Mouse (Mus musculus) C2C12 (cell line): ENCODE data around the gene Appbp2. TPM values are rescaled to one million over a fixed set of nuclear protein-coding genes. Genes with fewer than 3 reads are reported as not detected.

Experiments
- H3K27me3 ChIP-seq: one replicate; pipeline ENCODE4 v1.6.1; 2011; ENCODE audit not compliant: control insufficient read depth, insufficient read depth, insufficient read length
- H3K36me3 ChIP-seq: one replicate; pipeline ENCODE4 v1.6.1; 2011; ENCODE audit not compliant: control insufficient read depth, insufficient read depth
- H3K4me3 ChIP-seq: one replicate; pipeline ENCODE4 v1.5.1; 2011; ENCODE audit warnings: mild to moderate bottlenecking, control low read depth; ENCODE audit not compliant: poor library complexity, insufficient read depth, severe bottlenecking
- H3K79me2 ChIP-seq: one replicate; pipeline ENCODE4 v1.6.1; 2011; ENCODE audit not compliant: control insufficient read depth, insufficient read depth
- H3K79me3 ChIP-seq: one replicate; pipeline ENCODE4 v1.6.1; 2011; ENCODE audit warnings: low read depth, control low read depth
- H3ac ChIP-seq: one replicate; pipeline ENCODE3; 2011; ENCODE audit warnings: low read depth; ENCODE audit not compliant: control insufficient read depth, insufficient read length
- CEBPB ChIP-seq: IDR thresholded peaks from one replicate; pipeline ENCODE4 v1.6.1; 2011; ENCODE audit warnings: low read depth, mild to moderate bottlenecking, control low read depth, moderate library complexity
- CTCF ChIP-seq: IDR thresholded peaks from one replicate; pipeline ENCODE4 v1.5.1; 2011; ENCODE audit not compliant: control insufficient read depth, insufficient read depth, insufficient read length
- FOSL1 ChIP-seq: IDR thresholded peaks from one replicate; pipeline ENCODE4 v1.8.0; 2011; ENCODE audit warnings: mild to moderate bottlenecking, low read length; ENCODE audit not compliant: poor library complexity, insufficient read depth, severe bottlenecking
- MAX ChIP-seq: IDR thresholded peaks from one replicate; pipeline ENCODE4 v1.6.1; 2011; ENCODE audit warnings: mild to moderate bottlenecking, control low read depth
- MYOD1 ChIP-seq: IDR thresholded peaks from one replicate; pipeline ENCODE4 v1.6.1; 2011; ENCODE audit warnings: low read depth; ENCODE audit not compliant: control insufficient read depth, insufficient read length
- MYOG ChIP-seq: IDR thresholded peaks from one replicate; pipeline ENCODE4 v1.6.1; 2011; ENCODE audit not compliant: control insufficient read depth, insufficient read length; ENCODE audit errors: extremely low read depth
- USF1 ChIP-seq: IDR thresholded peaks from one replicate; pipeline ENCODE4 v1.6.1; 2011; ENCODE audit warnings: low read depth, mild to moderate bottlenecking, control low read depth, moderate library complexity
- polyA plus RNA-seq: library from polyadenylated mRNA; unstranded; fragments of >200 nt; fragmentation: generic; extraction: Trizol; gene quantifications from one replicate; pipeline ENCODE4 v1.2.1, GENCODE M21; 2012; ENCODE audit warnings: missing spikeins

Gene Appbp2
- polyA plus RNA-seq, 1 experiment, result 8.7 TPM

GRCm38 (mm10) chr11:85240211-85240610 is 5.3 kb upstream of the Appbp2 start:
- Histone ChIP-seq H3K4me3 (no peak overlapping the region), H3ac (no peak overlapping the region), H3K36me3 (no peaks in the 10 kb centered on the region), H3K79me3 (peaks cover 4% of the 10 kb centered on the region), H3K79me2 (peaks cover 8% of the 10 kb centered on the region), H3K27me3 (no peaks in the 10 kb centered on the region)
- TF ChIP-seq MYOG (no peak), USF1 (no peak), MAX (no peak), CTCF (no peak), CEBPB (no peak), FOSL1 (no peak), MYOD1 (no peak)

DNA sequence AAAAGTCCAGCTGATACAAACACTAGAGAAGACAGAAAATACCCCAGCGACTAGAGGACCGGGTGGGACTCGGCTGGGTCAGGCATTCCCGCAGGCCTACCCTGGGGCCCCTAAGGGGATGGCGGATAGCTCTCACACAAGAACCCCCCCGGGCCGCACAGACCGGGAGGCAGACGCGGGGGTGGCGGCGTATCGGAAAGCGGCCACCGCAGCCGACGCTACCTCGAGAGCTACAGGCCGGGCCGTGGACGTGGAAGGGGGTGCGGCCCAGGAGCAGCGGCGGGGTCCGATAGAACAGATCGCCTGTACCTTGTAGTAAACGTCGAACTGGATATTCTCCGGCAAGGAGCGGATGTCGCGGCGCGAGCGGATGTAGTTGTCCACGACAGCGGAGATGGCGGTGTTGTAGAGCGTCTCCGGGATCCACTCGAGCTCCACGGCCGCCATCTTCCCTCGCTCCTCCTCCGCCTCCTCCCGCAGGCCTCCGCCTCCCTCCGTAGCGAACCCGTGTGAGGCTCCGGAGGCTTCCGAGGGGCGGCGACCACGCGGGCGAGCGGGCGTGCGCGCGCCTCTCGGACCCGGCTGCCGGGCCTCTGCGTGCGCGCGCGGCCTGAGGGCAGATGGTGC is 454 bp downstream of the Appbp2 start:
- TF ChIP-seq FOSL1 (no peak), CTCF (no peak), USF1 (no peak), MAX (no peak), MYOD1 (no peak), CEBPB (no peak), MYOG (no peak)
- Histone ChIP-seq H3K79me2 (peaks cover 65% of the 10 kb centered on the region), H3K79me3 (peaks cover 54% of the 10 kb centered on the region), H3ac (peak overlapping the region; percentile 89), H3K27me3 (no peaks in the 10 kb centered on the region), H3K36me3 (peaks cover 33% of the 10 kb centered on the region), H3K4me3 (peak overlapping the region; percentile 97)

- peaks cover 61% of the 10 kb centered on the region for H3K79me3 ChIP-seq
- H3K79me2 ChIP-seq, result peaks cover 73% of the 10 kb centered on the region
- H3K36me3 ChIP-seq, result peaks cover 33% of the 10 kb centered on the region
- H3K27me3 ChIP-seq, result no peaks in the 10 kb centered on the region
- TF ChIP-seq MAX (no peak), CEBPB (no peak), FOSL1 (no peak), MYOG (no peak), CTCF (no peak), USF1 (no peak), MYOD1 (no peak)
- peak overlapping the region; percentile 97 for H3K4me3 ChIP-seq
- peak overlapping the region; percentile 48 for H3ac ChIP-seq
Measured at GRCm38 (mm10) chr11:85233676-85234210, 1.2 kb downstream of the Appbp2 start.

DNA sequence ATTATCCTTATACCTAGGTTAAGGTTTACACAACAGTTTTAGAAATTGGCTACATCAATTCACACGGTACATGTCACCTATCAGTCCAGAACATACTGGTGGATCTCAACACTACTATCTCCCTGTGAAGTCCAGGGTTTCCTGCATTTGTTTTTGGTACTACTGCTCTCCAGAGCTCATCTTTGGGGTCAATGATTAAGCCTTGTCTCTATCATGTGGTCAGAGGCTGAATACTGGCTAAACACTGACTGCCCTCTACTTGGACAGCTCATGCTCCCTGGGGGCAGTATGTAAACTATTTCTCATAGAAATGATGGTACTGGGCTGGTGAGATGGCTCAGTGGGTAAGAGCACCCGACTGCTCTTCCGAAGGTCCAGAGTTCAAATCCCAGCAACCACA is 11.7 kb downstream of the Appbp2 start:
- TF ChIP-seq MYOD1 (no peak), CTCF (no peak), USF1 (no peak), MYOG (no peak), MAX (no peak), CEBPB (no peak)
- Histone ChIP-seq H3K4me3 (no peak overlapping the region), H3K79me2 (peaks cover 100% of the 10 kb centered on the region), H3K79me3 (peaks cover 94% of the 10 kb centered on the region), H3K27me3 (no peaks in the 10 kb centered on the region), H3ac (no peak overlapping the region), H3K36me3 (peaks cover 21% of the 10 kb centered on the region)

DNA sequence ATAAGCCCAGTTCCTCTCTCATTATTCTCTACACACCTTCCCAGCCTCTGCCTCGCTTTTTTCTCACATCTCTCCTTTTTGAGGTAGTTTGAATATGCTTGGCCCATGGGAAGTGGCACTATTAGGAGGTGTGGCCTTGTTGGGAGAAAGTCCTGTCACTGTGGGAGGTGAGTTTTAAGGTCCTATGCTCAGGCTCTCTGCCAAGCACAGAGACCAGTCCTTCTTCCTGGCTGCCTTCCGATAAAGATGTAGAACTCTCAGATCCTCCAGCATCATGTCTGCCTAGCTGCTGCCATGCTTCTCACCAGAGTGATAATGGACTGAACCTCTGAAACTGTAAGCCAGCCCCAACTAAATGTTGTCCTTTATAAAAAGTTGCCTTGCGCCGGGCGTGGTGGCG is 12.4 kb downstream of the Appbp2 start:
- no peak overlapping the region for H3ac ChIP-seq
- H3K36me3 ChIP-seq, result peaks cover 21% of the 10 kb centered on the region
- peaks cover 90% of the 10 kb centered on the region for H3K79me3 ChIP-seq
- H3K79me2 ChIP-seq, result peaks cover 100% of the 10 kb centered on the region
- TF ChIP-seq USF1 (no peak), MYOD1 (no peak), MAX (no peak), MYOG (no peak), CTCF (no peak), FOSL1 (no peak), CEBPB (no peak)
- no peaks in the 10 kb centered on the region for H3K27me3 ChIP-seq
- H3K4me3 ChIP-seq, result no peak overlapping the region

GRCm38 (mm10) chr11:85219014-85219413 is 15.9 kb downstream of the Appbp2 start:
- H3K79me3 ChIP-seq, result peaks cover 70% of the 10 kb centered on the region
- no peak overlapping the region for H3K4me3 ChIP-seq
- H3ac ChIP-seq, result no peak overlapping the region
- TF ChIP-seq MAX, result no peak
- no peak for TF ChIP-seq FOSL1
- no peak for TF ChIP-seq MYOG
- no peak for TF ChIP-seq CTCF
- no peak for TF ChIP-seq CEBPB
- no peaks in the 10 kb centered on the region for H3K27me3 ChIP-seq
- H3K79me2 ChIP-seq, result peaks cover 96% of the 10 kb centered on the region
- H3K36me3 ChIP-seq, result peaks cover 26% of the 10 kb centered on the region
